Mouse (Mus musculus) CD8-positive naive resting alpha-beta T cell, adult 2 months (primary cell): Measurements from ENCODE around the gene Ppp4r3b.

Source experiments
- DNase-seq, 2 experiments: peaks; one replicate each; pipeline ENCODE4 v3.0.0; 2022; ENCODE audit warnings: low read depth in 2 of 2, low spot score in 2 of 2

The Ppp4r3b gene

DNA sequence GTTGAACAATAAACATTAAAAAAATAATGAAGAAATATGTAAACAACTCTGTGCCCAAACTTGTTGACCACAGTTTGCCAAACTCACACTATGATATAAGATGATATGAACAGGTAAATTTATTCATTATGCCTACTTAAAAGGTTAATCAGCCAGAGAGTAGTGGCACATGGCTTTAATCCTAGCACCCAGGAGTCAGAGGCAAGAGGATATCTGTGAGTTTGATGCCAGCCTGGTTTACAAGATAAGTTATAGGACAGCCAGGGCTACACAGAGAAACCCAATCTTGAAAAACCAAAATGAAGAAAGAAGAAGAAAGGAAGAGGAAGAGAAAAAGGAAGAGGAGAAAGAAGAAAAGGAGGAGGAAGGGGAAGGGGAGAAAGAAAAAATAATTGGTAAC, 64.7 kb downstream of the Ppp4r3b start:
- DNase-seq: no peak

DNA sequence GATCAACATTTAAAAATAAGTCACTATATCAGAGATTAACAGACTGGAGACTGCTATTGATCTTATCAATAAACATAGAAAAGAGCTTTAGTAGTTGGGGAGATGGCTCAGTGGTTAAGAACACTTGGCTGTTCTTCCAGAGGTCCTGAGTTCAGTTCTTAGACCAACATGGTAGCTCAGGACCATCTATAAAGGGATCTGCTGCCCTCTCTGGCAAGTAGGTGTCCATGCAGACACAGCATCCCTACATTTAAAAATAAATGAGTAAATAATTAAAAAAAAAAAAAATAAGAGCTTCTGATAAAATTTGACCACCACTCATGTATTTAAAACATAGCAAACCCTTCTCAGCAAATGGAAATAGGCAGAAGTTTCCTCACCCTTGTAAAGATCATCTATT, 65.4 kb downstream of the Ppp4r3b start:
- no peak for DNase-seq

DNA sequence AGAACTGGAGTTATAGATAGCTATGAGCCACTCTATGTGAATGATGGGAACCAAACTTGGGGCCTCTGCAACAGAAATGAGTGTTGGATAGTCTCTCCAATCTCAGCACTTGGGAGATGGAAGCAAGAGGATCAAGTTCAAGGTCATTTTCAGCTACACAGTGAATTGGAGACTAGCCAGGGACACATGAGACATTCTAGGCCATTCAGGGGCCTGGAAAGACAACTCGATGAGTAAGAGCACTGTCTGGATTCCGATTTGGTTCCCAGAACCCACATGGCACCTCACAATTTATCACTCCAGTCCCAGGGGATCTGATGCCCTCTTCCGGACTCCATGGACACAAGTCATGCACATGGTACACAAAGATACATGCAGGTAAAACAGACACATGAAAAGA, 65.9 kb downstream of the Ppp4r3b start:
- no peak for DNase-seq

DNA sequence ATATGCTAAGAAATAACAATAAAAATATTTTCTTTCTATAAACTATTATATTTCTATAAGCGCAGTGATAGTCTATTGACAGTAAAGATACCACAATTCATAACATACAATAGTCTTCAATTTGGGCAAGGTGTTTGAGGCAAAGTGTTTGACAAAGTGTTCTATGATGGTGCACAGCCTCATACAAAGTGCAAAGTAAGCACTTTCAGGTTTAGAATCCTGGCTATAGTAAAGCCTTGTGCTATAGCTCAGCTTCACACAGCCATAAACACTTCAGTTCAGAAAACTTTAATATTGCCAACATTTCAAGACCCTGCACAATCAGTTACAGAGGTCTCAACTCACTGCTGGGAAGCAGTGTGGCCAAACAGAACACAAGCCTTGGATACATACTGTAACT, 66.7 kb downstream of the Ppp4r3b start:
- no peak for DNase-seq

DNA sequence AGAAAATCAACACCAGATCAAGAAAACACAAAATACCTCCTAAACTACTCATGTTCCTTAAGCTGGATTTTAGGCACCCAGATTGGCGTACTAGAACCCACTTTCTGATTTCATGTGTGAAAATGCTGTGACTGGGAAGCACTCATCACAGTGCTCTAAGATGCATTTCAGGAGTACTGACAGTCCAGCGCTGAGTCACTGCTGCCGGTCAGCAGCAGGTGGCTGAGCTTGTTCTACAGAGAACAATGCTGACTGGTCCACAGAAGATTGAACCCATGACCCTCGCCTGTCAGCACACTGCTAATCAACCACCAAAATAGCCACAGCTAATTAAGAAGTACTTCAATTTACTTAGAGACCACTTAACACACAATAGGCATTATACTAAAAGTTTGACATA, 69.3 kb downstream of the Ppp4r3b start:
- no peak for DNase-seq

DNA sequence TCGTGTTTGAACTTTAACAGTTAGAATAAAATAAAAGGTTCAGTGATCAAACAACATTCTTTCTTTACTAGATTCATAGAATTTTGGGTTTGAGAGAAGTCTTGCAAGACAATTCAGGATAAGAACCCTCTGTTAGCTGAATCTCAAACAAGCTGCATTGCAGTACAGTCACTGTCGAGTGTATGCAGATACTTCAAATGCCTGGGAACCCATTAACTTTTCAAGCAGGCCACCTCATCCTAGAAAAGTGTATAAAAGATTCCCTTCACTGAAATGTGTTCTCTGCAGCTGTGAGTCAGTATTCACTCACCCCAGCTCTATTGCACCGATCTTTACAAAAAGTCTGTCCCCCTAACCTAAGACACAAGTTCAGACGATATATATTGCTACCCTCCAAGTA, 73.3 kb downstream of the Ppp4r3b start:
- DNase-seq: no peak

DNA sequence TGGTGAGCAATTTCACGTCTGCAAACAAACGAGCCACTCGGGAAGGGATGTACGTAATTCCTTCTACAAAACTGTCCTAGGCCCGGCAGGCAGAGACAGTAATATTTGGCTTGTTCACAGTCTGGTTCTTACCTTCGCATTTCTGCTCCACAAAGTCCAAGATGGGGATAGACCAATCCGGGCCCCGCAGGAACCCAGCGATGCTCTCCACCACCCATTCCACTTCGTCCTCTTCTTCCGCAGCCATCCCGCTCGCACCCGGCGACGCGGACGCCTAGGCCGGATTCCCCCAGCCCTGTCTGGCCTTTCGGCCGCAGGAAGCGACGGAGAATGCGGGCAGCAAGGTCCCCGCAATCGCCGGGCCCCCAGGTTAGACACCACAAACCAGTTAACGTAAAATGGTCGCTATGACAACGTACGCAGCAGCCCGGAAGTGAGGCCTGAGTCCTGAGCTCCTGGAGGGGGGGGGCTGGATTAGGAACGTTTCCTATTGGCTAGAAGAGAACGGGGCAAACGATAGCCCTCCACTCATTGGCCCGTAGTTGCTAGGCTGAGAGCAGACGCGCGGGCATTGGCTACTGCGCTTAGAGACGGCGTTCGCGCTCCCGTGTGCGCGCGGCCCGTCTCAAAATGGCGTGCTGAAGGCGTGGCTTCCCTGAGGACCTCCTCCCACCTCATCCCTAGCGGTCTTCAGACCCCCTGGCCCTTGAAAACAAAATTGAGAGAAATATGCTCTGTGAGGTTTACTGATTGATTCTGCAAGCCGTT, 74.4 kb downstream of the Ppp4r3b start, which contains the start of gene Cfap36:
Gene Cfap36, minus strand, starts transcription at position 527 of the 768 bp plus-strand sequence.
- DNase-seq: peak; percentile 82 to 83

DNA sequence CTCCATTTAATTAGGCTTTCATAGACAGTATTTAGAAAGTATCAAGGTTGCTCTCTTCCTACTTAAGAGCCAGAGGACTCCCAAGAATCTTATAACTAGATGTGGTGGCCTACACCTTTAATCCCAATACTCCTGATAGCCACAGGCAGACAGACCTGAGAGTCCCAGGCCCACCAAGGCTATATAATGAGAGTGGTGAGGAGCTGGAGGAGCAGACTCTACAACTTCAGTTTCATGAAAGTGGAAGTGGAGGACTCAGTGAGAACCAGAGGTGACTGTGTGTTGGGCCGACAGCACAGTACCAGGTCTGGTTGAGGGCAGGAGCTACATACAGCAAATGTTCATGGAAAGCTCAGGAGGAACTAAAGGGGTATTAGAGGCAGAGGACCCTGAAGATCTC, 75.0 kb downstream of the Ppp4r3b start:
- no peak for DNase-seq

DNA sequence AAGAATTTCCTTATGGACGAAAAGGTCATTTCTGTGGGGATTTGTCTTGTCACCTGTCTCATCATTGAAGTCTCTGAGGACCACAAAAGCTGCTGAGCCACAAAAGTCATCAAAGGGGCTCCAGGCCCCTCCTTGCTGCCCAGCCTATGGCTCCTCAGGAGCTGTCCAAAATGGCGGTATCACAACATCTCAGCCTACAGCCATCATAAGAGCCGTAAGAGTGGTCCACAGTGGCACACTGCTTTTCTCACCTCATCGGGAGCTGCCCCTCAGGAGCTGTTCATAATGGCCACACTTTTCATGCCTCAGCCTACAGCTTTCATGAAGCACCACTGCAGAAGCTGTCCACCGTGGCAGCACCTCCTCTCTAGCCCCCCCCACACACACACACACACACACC, 75.7 kb downstream of the Ppp4r3b start:
- DNase-seq: no peak

DNA sequence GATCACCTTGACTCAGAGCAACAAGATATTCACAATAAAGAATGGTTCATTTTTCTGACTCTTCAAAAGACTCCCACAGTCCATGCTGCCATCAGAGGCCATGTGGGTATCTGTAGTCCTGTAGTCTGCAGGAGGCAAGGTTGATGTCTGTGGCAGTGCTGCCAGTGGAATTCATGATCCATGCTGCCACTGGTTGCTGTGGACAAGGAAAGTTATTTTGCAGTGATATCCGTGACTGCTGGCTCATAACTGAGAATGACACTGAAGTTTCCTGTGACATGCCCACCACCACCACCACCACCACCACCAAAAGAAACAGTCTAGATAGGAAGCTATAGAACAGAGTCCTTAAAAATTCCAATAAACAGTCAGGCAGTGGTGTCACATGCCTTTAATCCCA, 82.0 kb downstream of the Ppp4r3b start:
- no peak for DNase-seq

DNA sequence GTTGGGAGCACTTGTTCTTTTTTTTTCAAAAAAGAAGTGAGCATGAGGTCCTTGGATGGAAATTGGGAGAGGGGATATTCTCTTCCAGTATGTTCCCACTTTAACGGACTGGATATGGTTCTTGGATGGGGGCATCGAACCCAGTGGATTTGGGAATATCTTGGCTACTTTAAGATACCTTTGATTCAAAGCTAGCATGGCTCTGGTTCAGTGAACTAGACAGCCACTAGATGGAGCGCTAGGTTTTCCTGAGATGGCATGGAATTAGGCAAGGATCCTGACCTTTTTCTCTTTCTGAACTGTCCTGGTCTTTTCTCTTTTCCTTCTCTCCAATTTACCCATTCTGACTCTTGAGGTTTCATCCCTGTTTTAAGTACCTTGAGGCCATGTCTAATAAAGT, 95.1 kb downstream of the Ppp4r3b start:
- DNase-seq: no peak
